Mouse (Mus musculus) erythroid progenitor cell, adult 5-6 weeks (primary cell): Measurements from ENCODE around the gene Bnc2. TPM values are rescaled to one million over a fixed set of nuclear protein-coding genes. Genes with fewer than 3 reads are reported as not detected.

Experiments
- ATAC-seq: replicated peaks from 2 replicates; pipeline ENCODE4 v1.8.0; 2016; ENCODE audit warnings: moderate number of reproducible peaks, mild to moderate bottlenecking, moderate TSS enrichment, inconsistent platforms; ENCODE audit not compliant: poor library complexity, low FRiP score, severe bottlenecking
- total RNA-seq, 2 experiments: library from RNA; stranded (forward) in 1 of 2; stranded (reverse) in 1 of 2; fragments of 150-400 nt in 1 of 2; fragments of 186-747, 209-891 nt in 1 of 2; gene quantifications; 2 replicates each; pipeline versions ENCODE4 v1.2.3 to v1.2.4; 2015 to 2017; ENCODE audit warnings: low replicate concordance in 2 of 2

Gene Bnc2
- total RNA-seq, 2 experiments from 2014 or later, result not detected

- no peak for ATAC-seq
These were observed 40.3 kb downstream of the Bnc2 start for GRCm38 (mm10) chr4:84634751-84635150.

DNA sequence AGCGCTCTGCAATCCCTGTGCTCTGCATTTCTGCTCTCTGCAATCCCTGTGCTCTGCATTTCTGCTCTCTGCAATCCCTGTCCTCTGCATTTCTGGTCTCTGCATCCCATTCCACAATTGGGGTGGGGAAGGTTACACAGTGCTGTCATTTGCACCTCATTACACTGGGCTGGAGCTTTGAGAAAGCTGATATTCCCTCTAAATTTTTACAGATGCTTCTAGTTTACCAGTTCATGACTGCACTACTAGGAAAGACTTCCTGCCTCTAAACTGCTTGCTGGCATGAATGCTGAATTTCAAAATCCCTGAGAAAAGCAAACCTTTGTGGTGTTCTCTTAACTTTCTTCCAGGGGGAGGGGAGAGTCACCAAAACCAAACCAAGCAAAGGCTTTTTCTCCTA lies 41.1 kb downstream of the Bnc2 start:
- no peak for ATAC-seq

GRCm38 (mm10) chr4:84632832-84633789 lies 42.0 kb downstream of the Bnc2 start:
- no peak for ATAC-seq

- no peak for ATAC-seq
These were observed 47.5 kb downstream of the Bnc2 start for GRCm38 (mm10) chr4:84627616-84628015.

GRCm38 (mm10) chr4:84623312-84623711 lies 51.8 kb downstream of the Bnc2 start:
- ATAC-seq, result no peak

GRCm38 (mm10) chr4:84621785-84622184 lies 53.3 kb downstream of the Bnc2 start:
- no peak for ATAC-seq

- ATAC-seq, result no peak
These were observed 65.2 kb downstream of the Bnc2 start for GRCm38 (mm10) chr4:84609861-84610260.

GRCm38 (mm10) chr4:84604461-84604860 lies 70.6 kb downstream of the Bnc2 start:
- no peak for ATAC-seq

GRCm38 (mm10) chr4:84580260-84580952 lies 94.7 kb downstream of the Bnc2 start:
- no peak for ATAC-seq

DNA sequence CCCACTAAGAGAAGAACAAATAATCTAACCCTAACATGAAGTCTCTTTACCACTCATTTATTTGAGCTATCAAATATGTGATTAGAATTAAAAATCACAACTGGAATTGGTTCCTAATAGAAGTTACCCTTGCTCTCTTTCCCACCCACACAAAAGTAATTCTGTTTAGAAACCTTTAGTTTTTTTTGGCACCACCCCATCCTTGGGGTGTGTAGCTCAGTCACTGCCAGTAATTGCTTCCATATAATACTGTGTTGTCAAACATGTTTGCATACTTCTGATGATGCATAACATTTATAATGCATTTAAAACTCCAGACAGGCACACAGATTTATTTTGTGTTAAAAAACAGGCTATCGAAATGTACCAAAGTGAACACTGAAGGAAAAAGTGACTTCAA lies 96.8 kb downstream of the Bnc2 start:
- no peak for ATAC-seq

DNA sequence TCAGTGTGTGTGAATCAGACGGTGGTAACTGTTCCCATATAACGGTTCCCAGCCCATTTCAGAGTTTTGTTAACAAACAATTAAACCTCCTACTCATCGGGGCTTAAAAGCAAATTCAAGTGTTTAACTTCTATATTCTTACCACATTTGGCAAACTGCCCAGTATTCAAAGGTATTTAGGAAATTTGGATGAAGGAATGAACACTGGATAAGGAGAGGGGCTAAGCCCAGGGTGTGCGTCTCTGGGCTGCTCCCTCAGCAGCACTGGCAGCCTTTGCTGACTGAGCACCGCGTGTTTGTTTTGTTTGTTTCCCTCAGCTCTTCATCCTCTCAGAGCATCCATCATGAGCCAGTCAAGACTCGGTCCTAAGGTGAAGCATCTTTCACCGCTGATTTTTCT lies 109.0 kb downstream of the Bnc2 start:
- ATAC-seq, result no peak

GRCm38 (mm10) chr4:84545204-84545871 lies 129.7 kb downstream of the Bnc2 start:
- no peak for ATAC-seq

DNA sequence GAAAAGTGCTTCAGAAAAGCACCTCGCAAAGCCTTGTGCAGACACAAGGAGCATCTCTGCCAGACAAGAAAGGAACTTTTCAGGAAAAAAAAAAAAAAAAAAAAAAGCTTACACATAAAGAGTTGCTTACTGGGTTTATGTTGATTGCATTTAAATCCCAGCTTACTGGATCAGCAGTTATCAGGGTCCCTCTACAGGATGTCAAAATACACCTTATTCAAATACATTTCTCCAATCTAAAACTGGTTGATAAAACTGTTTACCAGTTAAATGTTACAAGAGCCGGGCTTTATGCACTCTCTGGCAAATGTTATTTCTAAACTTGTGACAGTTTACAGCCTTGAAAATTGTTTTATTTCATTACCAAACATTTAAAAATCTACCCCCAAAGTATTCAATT lies 130.4 kb downstream of the Bnc2 start:
- ATAC-seq, result no peak

GRCm38 (mm10) chr4:84540531-84540930 lies 134.5 kb downstream of the Bnc2 start:
- ATAC-seq, result no peak

DNA sequence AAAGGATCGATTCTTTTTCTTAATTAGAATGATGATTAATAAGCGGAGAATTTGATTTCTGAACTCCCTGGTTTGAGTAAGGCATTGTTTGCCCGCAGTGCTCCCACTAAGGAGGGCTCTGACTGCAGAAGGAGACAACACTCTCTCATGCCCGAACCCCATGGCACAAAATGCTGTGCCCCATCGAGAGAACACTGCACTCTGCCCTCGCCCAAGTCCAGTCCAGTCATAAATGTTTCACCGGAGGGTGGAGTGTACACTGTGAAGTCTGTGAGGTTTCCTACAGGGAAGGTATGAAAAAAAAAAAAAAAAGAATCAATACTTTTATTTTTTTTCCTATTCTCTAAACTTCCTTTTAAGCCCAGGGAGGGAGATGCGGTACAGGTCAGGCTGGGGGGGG lies 135.7 kb downstream of the Bnc2 start:
- no peak for ATAC-seq

- no peak for ATAC-seq
These were observed 145.9 kb downstream of the Bnc2 start for GRCm38 (mm10) chr4:84528886-84529789.

DNA sequence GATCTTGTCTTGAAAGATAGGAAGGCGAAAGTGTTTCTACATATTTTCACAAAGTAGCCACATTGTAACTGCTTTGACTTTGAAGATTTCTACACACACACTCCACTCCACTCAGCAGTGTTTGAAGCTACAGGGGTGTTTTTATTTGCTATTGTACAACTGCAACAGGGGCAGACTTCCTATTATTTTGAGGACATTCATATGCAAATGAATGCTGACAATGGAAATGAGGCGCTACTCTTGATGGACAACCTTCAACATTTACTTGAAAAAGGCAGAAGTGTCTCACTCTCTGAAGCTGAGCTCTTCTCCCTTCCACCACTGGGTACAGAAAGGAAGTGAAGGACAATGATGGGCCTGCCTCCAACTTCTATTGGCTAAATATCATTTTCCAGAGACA lies 146.7 kb downstream of the Bnc2 start:
- no peak for ATAC-seq

GRCm38 (mm10) chr4:84527066-84527933 lies 147.8 kb downstream of the Bnc2 start:
- ATAC-seq, result no peak
